Mouse (Mus musculus) lung, embryonic 16.5 days (tissue): ENCODE results near the gene Jun. TPM values are rescaled to one million over a fixed set of nuclear protein-coding genes. Genes with fewer than 3 reads are reported as not detected.
A peak's percentile ranks its signal among the peaks of the same experiment; 100 is the strongest.

Experiments
- ATAC-seq: fragments of 200-750 bp; cut with Nextera tagmentation; 2 replicates; pipeline ENCODE4 v1.8.0; 2017; ENCODE audit warnings: low read depth, mild to moderate bottlenecking, moderate library complexity
- H3K27ac ChIP-seq: fragments of 300-500 bp; sonication (generic); 2 replicates; pipeline ENCODE4 v1.5.1; 2014; ENCODE audit warnings: mild to moderate bottlenecking, control low read depth, low read length
- H3K27me3 ChIP-seq: fragments of 300-500 bp; sonication (generic); 2 replicates; pipeline ENCODE4 v1.6.1; 2014; ENCODE audit warnings: low read depth, low read length, mixed read lengths; ENCODE audit not compliant: control insufficient read depth, insufficient read depth
- H3K36me3 ChIP-seq: fragments of 300-500 bp; sonication (generic); 2 replicates; pipeline ENCODE4 v1.6.1; 2014; ENCODE audit warnings: low read length; ENCODE audit not compliant: control insufficient read depth, insufficient read depth
- H3K4me1 ChIP-seq: fragments of 300-500 bp; sonication (generic); replicated peaks from 2 replicates; pipeline ENCODE4 v1.6.1; 2014; ENCODE audit warnings: low read length, mixed read lengths; ENCODE audit not compliant: control insufficient read depth, insufficient read depth
- H3K4me2 ChIP-seq: fragments of 300-500 bp; sonication (generic); 2 replicates; pipeline ENCODE4 v1.6.1; 2014; ENCODE audit warnings: low read depth, low read length, control low read depth
- H3K4me3 ChIP-seq: fragments of 300-500 bp; sonication (generic); 2 replicates; pipeline ENCODE4 v1.5.1; 2014; ENCODE audit warnings: mild to moderate bottlenecking, low read length, control low read depth
- H3K9ac ChIP-seq: fragments of 300-500 bp; sonication (generic); 2 replicates; pipeline ENCODE4 v1.6.1; 2014; ENCODE audit warnings: low read length, control low read depth
- H3K9me3 ChIP-seq: fragments of 300-500 bp; sonication (generic); 2 replicates; pipeline ENCODE4 v1.6.1; 2016; ENCODE audit warnings: low read length; ENCODE audit not compliant: control insufficient read depth
- WGBS: fragments of 180-500 bp; shearing (Covaris S2); extraction: QIAGEN DNeasy Blood & Tissue Kit; methylation state at CpG from one replicate; pipeline ENCODE4 v1.1.7; 2014; 5-methylcytosine and 5-hydroxymethylcytosine counted together
- polyA plus RNA-seq: library from polyadenylated mRNA; unstranded; fragments of >200 nt; fragmentation: Nextera tagmentation; extraction: Ambion mirVana; gene quantifications from 2 replicates; pipeline ENCODE4 v1.2.1, GENCODE M21; 2015

Jun gene
- polyA plus RNA-seq, 1 experiment from 2014 or later = 119 TPM

DNA sequence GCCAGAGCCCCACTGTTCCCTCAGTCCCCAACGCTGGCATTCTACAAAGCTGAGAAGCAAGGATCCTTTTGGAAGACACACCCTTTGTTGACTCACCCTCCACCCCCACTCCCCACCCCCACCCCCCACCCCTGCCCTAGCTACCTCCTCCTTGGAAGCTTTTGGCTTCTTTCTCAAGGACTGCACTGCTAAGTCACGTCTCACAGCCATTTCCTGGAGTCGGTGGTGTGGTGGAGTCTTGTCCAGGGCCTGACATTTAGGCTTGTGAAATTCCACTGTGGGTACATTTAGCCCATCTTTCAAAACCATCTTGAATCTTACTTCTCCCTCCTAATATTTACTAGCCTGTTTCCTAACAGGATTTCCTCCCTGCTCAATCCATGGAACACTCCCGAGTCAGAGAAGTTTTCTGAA lies 42.7 kb upstream of the Jun start:
- Histone ChIP-seq H3K9ac (no peak overlapping the region; the same call in 1 of the 2 replicates), H3K9me3 (no peaks in the 10 kb centered on the region), H3K36me3 (no peaks in the 10 kb centered on the region), H3K4me3 (no peak overlapping the region), H3K27me3 (no peaks in the 10 kb centered on the region), H3K27ac (peak overlapping the region; percentile 88), H3K4me1 (peaks cover 43% of the 10 kb centered on the region), H3K4me2 (no peak overlapping the region)
- peak; percentile 79 for ATAC-seq
- WGBS = 12% methylated on average over 4 of the region's 4 CpGs

DNA sequence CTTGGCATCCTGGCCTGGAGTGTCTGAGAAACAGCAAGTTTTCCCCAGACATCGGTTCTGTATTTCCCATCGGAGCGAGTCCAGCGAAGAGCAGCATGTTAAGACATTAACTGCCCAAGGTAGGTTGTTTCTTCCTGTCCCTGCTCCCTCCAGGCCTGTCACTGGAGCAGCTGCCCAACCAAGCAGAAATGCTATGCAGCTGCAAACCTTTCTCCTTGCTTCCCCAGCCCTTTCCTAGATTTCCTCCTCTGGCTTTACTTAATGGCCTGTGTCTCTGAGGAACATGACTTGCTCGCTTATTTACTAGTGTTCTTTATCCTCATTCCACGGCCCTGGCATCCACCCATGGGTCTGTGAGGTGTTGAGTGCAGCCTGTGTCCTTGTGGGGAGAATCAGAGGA lies 41.6 kb upstream of the Jun start:
- ATAC-seq = no peak
- H3K4me1 ChIP-seq = peaks cover 32% of the 10 kb centered on the region
- no peaks in the 10 kb centered on the region for H3K36me3 ChIP-seq
- no peaks in the 10 kb centered on the region for H3K27me3 ChIP-seq
- H3K9me3 ChIP-seq = no peaks in the 10 kb centered on the region
- peak overlapping the region; percentile 51 for H3K27ac ChIP-seq
- no peak overlapping the region for H3K4me2 ChIP-seq
- no peak overlapping the region for H3K4me3 ChIP-seq
- WGBS = 65% methylated on average over 6 of the region's 6 CpGs
- H3K9ac ChIP-seq = peak overlapping the region; percentile 18; the same call in 1 of the 2 replicates

DNA sequence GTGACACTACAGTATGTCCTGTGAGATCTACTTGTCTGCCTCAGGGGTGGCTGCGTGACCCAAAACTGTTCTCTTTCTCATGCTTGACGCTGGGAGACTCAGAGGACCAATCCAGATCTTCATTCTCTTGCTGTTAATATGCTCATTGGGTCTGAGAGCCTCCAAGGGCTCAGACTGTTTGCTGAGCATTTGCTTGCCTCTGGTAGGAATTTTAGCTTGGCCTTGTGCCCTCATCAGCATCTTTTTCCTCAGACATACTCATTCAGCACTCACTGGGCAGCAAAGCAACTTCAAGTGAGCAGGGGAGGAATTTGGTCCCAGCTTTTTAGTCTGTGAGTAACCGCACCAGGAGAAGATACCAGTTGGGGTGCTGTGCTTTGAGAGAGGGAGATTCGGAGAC lies 40.5 kb upstream of the Jun start:
- Histone ChIP-seq H3K9ac (no peak overlapping the region), H3K4me3 (no peak overlapping the region), H3K4me2 (no peak overlapping the region), H3K27me3 (no peaks in the 10 kb centered on the region), H3K36me3 (no peaks in the 10 kb centered on the region), H3K27ac (peak overlapping the region; percentile 22; the same call in 1 of the 2 replicates), H3K9me3 (no peaks in the 10 kb centered on the region), H3K4me1 (peaks cover 30% of the 10 kb centered on the region)
- ATAC-seq = no peak
- 56% methylated on average over 4 of the region's 4 CpGs for WGBS

DNA sequence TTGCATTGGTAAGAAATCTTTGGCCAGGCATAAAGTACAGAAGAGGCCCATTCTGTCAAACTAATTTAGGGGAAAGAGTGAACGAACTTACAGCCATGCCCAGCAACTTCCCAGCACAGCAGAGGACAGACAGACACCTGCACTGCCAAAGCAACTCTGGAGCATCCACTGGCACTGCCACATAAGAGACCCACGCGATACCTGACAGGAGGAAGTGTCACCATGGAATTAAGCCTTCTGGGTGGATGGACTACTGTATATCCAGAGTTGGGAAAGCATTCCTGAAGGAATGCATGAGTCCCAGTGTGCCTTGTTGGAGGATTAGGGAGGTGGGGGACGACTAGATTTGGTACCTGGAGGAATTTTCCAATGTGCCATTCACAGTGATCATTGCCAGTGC lies 39.5 kb upstream of the Jun start:
- 88% methylated on average over 4 of the region's 4 CpGs for WGBS
- Histone ChIP-seq H3K4me2 (no peak overlapping the region), H3K27ac (no peak overlapping the region), H3K4me1 (peaks cover 30% of the 10 kb centered on the region), H3K4me3 (no peak overlapping the region), H3K27me3 (no peaks in the 10 kb centered on the region), H3K36me3 (no peaks in the 10 kb centered on the region), H3K9ac (no peak overlapping the region), H3K9me3 (no peaks in the 10 kb centered on the region)
- no peak for ATAC-seq

DNA sequence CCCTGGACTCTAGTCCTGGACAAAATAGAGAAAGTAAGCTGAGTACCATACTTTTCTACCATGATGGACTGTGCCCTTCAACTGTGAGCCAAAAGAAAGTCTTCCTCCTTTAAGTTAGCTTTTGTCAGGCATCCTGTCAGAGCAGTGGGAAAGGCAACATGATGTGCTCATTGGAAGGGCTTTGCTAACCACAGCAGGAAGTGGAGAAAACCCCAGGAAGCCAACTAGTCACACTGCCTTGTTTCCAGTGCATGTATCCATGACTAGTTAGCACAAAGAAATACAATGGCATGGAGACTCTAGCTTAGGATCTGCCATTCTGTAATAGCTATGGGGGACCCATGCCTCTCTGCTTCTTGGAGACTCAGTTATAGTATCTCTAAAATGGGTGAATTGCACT lies 37.9 kb upstream of the Jun start:
- Histone ChIP-seq H3K36me3 (no peaks in the 10 kb centered on the region), H3K27ac (no peak overlapping the region), H3K4me1 (peaks cover 22% of the 10 kb centered on the region), H3K9ac (no peak overlapping the region), H3K4me2 (no peak overlapping the region), H3K27me3 (no peaks in the 10 kb centered on the region), H3K4me3 (no peak overlapping the region), H3K9me3 (no peaks in the 10 kb centered on the region)
- no peak for ATAC-seq

DNA sequence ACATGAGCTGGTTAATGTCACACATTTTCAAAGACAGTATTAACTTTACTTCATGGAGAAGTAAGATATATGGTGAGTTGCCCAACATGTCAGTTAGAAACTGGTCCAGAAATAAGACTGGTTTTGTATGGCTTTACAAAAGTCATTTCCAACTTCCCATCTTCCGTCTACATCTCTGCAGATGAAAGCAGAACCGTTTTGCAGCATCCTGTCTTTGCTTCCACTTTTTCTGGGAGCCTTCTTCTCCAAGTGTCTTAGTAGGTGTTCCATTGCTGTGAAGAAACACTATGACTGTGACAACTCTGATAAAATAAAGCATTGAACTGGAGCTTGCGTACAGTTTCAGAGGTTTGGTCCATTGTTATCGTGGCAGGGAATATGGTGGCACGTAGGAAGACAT lies 37.0 kb upstream of the Jun start:
- Histone ChIP-seq H3K4me2 (no peak overlapping the region), H3K36me3 (no peaks in the 10 kb centered on the region), H3K4me3 (no peak overlapping the region), H3K9ac (no peak overlapping the region), H3K9me3 (no peaks in the 10 kb centered on the region), H3K27me3 (no peaks in the 10 kb centered on the region), H3K4me1 (peaks cover 18% of the 10 kb centered on the region), H3K27ac (no peak overlapping the region)
- 91% methylated on average over 5 of the region's 5 CpGs for WGBS
- no peak for ATAC-seq

DNA sequence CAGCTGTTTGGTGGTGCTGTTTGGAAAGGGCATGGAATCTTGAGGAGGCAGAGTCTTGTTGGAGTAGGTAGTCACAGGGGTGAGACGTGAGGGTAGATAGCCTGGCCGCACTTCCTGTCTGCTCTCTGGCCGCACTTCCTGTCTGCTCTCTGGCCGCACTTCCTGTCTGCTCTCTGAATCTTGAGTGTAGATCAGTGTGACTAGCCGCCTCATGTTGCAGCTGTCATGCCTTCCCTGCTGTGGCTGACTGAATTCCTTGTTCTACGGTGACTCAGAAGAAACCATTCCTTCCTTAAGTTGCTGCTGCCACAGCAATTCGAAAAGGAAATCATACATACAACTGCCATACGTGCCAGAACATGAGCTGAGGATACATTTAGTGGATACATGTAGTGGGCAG lies 31.9 kb upstream of the Jun start:
- Histone ChIP-seq H3K27ac (no peak overlapping the region), H3K36me3 (no peaks in the 10 kb centered on the region), H3K4me3 (no peak overlapping the region), H3K9me3 (no peaks in the 10 kb centered on the region), H3K9ac (no peak overlapping the region), H3K27me3 (no peaks in the 10 kb centered on the region), H3K4me2 (no peak overlapping the region), H3K4me1 (peaks cover 29% of the 10 kb centered on the region)
- WGBS = 69% methylated on average over 8 of the region's 8 CpGs
- no peak for ATAC-seq

DNA sequence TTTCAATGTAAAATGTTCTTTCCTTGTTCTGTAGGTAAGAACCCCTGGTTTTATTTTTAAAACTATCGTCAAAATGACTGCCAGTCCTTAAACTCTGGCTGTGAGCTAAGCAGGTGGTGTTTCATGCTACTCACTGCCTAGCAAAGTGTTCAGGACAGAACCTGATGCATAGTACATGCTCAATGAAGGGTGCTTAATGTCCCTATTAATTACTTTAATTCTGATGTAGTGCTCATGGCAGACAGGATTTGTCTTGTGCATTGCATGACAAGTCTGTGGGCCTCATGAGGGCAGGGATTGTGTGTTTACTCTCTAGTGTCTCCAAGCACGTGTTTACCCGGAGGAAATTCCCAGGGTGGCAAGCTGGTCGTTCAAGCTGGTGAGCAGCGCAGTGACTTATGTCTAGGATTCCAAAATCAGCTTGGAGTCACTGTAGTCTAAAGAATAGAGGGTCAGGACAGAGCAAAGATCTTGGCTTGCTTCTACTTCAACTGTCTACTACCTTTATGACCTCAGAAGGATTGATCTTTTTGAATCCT lies 31.2 kb upstream of the Jun start:
- no peak overlapping the region for H3K9ac ChIP-seq
- H3K4me2 ChIP-seq = no peak overlapping the region
- no peak for ATAC-seq
- peaks cover 35% of the 10 kb centered on the region for H3K4me1 ChIP-seq
- H3K9me3 ChIP-seq = no peaks in the 10 kb centered on the region
- H3K36me3 ChIP-seq = no peaks in the 10 kb centered on the region
- peak overlapping the region; percentile 90 for H3K27ac ChIP-seq
- 64% methylated on average over 5 of the region's 5 CpGs for WGBS
- no peak overlapping the region for H3K4me3 ChIP-seq
- no peaks in the 10 kb centered on the region for H3K27me3 ChIP-seq

DNA sequence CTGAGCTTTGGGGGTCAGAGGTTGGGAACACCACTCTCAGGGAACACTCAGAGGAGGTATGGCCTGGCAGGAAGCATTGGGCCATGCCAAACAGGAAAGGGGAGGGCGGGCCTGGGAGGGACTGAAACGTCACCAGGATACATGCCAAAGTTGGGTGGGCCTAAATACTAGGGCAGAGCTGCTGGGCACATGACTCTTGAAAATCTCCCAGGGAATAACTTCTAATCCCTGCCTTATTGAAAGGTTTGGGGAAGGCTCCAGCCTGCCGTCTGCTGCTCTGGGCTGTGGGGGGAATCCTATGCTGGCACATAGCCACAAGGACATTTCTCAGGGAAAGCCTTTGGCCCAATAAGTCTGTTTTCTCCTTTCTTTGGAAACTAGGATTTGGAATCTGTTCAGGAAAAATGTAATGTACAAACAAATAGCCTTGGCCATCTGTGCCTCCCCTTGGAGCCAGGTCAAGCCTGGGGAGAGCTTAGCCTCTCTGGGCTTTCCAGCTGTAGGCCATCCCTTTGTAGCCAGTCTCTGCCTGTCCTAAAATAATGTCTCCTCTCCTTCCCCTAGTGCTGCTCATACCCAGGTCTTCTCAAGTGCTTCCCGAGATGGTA lies 30.6 kb upstream of the Jun start:
- H3K4me1 ChIP-seq = peaks cover 42% of the 10 kb centered on the region
- ATAC-seq = peak; percentile 87
- H3K27me3 ChIP-seq = no peaks in the 10 kb centered on the region
- H3K36me3 ChIP-seq = no peaks in the 10 kb centered on the region
- no peak overlapping the region for H3K4me3 ChIP-seq
- peak overlapping the region; percentile 32; the same call in 1 of the 2 replicates for H3K9ac ChIP-seq
- peak overlapping the region; percentile 90 for H3K27ac ChIP-seq
- 23% methylated on average over 4 of the region's 4 CpGs for WGBS
- no peaks in the 10 kb centered on the region for H3K9me3 ChIP-seq
- H3K4me2 ChIP-seq = peak overlapping the region; percentile 5; the same call in 1 of the 2 replicates
